Mouse (Mus musculus): ENCODE results near the gene Fkbp6.
"Not testable (repeated sequence)": the region's sequence is repeated elsewhere in the genome, so short reads cannot be mapped to it uniquely, and the experiment has no call there.

The Fkbp6 gene

DNA sequence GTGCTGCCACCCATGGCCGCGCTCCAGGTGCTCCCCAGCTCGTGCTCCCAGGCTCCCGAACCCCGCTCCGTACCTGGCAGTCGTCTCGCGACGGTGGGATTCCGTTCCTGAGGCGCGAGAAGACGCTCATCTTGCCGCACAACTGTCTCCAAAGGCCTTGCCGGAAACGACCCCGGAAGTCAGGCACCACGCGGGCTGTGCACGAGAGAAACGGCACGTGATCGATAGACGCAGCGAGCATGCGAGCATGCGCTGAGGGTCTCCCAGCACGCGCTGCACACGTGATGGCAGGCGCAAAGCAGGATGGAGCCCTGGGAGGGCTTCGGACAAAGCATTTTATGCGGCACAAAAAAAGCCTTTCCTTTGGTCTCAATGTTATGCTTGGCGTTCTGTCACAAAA is at the start of gene Fkbp6:
Fkbp6 (minus strand) TSS at position 183 of the 400 bp plus-strand sequence.
- in situ Hi-C loops (cut with MboI, MseI): no loop called here

DNA sequence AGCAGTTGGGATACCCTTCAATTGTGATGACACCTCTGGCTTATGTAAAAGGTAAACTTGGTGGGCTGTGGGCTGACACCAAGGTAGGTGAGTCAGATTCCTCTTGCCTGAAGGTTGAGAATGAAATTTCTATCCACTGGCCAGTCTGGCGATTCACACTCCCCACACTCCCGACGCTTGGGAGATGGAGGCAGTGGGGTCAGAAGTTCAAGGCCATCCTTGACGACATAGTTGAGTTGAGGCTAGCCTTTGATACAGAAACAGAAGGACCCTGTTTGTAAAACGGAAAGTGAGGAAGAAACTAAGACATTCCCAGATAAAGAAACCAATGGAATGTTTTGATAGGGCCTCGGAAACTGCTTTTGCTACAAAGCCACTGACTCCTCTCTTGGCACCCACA is 49.5 kb upstream of the Fkbp6 start:
- in situ Hi-C loops (cut with MboI, MseI): no loop called here

DNA sequence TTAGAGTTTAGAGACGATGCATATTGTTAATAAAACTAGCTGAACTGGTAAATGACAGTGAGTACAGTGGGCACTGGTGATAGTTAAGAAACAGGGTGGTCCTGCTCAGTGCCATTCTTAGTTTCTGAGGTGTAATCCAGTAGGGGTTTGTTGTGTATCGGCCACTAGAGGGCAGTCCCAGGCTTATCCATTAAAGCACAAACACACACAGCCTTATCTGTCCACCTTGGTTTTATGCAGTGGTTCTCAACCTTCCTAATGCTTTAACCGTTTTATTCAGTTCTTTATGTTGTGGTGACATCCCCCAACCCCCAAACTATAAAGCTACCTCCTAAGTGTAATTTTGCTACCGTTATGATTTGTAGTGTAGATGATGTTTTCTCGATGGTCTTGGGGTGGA is 46.0 kb upstream of the Fkbp6 start:
- in situ Hi-C loops (cut with MboI, MseI): no loop called here

DNA sequence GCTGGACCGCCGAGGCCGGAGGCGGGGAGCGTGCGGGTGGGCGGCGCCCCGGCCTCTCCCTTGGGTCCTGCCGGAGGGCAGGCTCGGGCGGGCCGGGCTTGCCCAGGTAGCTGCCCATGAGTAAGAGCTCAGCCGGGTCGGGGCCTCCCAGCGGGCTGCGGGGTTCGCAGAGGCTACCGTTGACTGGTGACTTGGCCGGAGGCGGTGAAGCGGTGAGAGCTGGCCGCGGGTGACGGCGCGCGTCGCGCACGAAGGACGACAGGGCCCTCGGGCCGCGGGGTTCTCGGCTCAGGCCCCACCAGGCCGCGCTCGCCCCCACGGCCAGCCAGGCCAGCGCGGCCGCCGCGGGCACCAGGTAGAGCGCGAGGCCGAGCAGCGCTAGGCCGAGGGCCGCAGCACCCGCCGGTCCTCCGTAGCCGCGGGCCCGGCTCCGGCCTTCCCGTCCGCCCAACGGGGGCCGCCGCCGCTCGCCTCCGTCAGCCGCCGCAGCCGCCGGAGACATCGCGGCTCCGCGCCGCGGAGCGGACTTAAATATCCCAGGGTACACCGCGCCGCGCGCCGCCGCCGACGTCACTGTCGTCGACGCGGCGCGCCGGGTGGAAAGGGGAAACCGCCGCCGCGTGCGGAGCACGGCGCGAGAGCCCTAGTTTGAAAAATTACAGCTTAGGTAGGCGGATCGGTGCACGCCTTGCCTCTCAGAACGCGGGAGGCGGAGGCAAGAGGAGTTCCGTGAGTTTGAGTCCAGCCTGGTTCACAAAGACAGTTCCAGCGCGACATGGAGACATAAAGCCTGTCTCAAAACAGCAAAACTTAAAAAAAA is 44.4 kb upstream of the Fkbp6 start, which contains the start of gene Pom121:
Pom121 (minus strand) TSS at position 543 of the 820 bp plus-strand sequence.
- in situ Hi-C loops (cut with MboI, MseI): no loop called here

DNA sequence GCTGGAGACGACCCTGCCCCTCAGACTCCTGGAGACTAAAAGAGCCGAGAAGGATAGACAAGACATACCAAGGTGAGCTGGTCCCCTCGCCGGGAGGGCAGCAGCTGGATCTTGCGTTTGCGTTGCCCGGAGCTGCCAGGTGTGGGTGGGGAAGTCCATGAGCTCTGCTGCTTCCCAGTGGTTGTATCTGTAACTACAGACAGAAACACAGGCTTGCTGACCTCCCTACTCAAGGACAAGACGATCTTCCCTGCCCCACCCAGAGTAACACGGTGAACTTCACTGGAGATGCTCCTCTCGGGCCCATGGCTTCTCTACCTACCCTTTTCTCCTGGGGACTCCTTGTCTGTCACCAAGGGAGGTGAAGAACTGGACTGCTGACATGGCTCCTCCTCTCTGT is 33.9 kb upstream of the Fkbp6 start:
- in situ Hi-C loops (cut with MboI, MseI): no loop called here

DNA sequence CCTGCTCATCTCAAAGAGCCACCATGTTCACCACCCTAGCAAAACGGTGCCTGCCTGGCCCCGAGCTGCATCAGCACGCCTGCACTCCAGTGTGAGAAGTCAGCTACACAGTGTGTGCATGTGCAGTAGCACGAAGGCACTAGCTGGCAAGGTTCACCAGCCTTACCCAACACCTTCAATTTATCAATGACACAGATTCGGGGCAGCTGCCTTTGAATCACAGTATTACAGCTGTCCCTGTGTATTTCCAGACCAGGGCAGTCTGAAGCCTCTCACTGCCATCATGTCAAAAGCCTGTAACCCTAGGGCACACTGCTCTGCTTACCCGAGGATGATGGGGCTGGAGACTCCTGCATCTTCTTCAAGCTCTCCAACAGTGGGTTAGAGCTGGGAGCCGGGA is 32.9 kb upstream of the Fkbp6 start:
- in situ Hi-C loops (cut with MboI, MseI): no loop called here

DNA sequence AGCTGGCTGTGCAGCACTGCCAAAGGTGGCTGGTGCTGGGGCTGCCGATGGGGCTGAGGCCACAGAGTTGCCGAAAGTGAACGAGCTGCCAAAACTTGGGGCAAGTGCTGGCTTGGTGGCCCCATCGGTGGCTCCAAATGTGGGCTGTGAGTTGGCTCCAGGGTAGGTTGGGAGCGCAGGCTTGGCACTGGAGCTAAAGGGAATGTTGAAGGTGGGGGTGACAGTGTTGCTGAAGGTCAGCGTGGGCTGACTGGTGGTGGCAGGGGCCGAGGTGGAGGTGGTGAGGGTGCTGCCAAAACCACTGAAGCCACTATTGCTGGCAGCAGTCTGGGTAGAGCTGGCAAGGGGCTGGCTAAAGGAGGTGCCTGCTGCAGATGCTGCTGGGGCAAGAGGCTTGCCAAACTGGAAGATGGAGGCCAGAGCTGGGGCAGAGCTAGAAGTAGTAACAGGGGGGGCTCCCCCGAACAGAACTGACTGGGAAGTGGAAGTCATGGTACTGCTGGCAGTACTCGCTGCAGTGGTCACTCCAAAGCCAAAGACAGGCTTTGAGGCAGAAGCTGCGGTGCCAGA is 31.6 kb upstream of the Fkbp6 start:
- in situ Hi-C loops (cut with MboI, MseI): no loop called here

DNA sequence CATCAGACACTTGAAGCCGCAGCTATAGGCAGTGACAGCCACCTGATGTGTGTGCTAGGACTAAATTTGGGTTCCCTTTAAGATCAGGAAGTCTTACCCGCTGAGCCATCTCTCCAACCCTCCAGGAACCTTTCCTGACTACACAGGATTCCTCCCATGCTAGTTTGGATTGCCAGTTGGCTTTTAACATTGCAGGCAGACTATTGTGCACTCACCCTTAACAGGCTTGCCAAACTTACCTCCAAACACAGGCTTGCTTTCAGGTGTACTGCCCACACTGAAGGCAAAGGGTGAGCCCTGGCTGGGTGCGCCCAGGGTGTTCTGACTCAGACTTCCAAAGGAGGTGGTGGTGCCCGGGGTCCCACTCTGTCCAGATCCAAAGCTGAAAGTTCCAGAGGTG is 30.8 kb upstream of the Fkbp6 start:
- in situ Hi-C loops (cut with MboI, MseI): no loop called here

DNA sequence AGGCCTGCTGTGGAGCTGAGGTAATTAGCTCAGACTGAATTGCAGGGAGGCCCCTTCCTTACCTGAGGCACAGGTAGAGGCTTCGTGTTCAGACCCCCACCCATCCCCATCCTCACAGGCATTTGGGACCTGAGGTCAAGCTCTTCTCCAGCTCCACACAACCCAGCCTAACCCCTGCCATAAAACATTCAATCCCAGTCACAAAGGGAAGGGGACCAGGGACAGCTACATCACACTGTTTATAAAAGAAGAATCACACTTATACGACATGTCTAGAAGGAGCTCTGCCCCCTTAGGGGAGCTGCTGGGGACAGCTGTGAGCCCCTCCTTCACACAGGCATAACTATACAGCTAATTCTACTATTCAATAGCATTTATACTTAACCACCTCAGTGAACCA is 26.5 kb upstream of the Fkbp6 start:
- in situ Hi-C loops (cut with MboI, MseI): no loop called here

DNA sequence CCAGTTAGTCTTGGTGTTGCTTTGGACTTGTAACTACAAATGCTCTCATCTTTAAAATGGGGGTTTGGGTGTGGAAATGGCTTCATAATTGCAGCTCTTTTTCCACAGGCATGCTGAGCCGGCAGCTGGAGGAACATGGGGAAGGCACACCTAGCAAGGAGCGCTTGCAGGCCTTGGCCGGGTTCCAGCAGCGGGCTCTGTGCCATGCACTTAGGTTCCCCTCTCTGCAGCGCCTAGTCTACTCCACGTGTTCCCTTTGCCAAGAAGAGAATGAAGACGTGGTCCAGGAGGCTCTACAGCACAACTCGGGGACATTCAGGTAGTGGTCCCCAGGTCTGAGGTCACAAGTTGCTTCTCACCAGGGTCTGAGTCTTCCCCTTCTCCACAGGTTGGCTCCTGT is 25.3 kb upstream of the Fkbp6 start:
- in situ Hi-C loops (cut with MboI, MseI): no loop called here

DNA sequence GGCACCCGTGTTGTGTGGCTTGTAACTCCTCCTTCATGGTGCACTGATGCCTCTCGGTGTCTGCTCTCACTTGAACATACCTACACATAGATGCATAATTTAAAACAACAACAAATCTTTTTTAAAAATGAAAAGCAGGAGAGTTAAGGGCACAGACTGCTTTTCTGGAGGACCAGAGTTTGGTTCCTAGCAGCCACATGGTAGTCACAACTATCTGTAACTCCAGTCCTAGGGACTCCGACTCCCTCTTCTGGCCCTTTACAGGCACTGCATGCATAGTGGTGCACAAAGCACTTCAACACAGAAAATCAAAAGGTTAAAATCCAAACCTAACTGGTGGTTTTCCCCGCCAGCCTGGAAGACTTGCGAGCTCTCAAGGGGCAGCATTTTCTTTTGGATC is 23.8 kb upstream of the Fkbp6 start:
- in situ Hi-C loops (cut with MboI, MseI): no loop called here

DNA sequence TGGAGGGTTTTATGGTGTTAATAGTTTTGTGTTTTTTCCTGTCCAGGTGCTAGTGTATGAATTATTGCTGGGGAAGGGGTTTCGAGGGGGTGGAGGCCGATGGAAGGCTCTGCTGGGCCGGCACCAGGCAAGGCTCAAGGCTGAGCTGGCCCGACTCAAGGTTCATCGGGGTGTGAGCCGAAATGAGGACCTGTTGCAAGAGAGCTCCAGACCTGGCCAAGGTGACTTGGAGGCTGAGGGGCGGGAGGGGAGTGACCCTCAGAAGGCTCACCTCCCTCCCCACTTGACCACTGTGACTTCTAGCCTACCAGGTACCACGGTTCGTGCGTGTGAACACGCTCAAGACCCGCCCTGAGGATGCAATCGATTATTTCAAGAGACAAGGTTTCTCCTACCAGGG is 21.4 kb upstream of the Fkbp6 start:
- in situ Hi-C loops (cut with MboI, MseI): no loop called here

DNA sequence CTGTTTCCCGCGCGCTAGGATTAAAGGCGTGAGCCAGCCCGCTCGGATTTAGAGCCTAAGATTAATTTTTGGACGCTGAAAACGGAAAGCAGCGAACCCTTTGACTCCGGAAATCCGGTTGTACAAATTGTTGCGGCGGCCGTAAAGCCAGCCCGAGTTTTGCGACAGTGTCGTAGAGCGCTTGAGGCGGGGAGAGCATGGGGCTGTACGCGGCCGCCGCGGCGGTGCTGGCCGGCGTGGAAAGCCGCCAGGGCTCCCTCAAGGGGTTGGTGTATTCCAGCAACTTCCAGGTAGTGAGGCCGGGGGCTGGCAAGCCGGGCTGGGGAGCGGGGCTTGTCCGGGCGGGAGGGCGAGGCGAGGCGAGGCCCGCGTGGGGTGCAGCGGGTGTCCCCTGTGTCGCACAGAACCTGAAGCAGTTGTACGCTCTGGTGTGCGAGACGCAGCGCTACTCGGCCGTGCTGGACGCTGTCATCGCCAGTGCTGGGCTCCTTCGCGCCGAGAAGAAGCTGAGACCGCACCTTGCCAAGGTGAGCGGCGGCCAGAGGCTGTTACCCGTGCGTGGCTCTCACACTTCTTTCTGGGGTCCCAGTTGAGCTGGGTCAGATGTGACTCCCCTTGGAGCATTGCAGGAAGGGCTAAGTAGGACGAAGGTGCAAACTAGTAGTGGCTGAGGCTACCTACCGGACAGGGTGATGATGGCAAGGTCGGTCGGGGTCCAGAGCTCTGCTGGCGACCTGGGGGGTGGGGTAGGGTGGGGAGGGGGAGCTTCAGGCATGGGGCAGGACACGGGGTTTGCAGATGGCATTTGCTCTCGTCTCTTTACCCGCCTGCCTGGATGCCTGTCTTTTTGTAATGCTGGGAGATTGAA is 20.2 kb upstream of the Fkbp6 start, which contains the start of gene Nsun5:
Nsun5 (plus strand) TSS at position 167 of the 868 bp plus-strand sequence.
- in situ Hi-C loops (cut with MboI, MseI): no loop called here

DNA sequence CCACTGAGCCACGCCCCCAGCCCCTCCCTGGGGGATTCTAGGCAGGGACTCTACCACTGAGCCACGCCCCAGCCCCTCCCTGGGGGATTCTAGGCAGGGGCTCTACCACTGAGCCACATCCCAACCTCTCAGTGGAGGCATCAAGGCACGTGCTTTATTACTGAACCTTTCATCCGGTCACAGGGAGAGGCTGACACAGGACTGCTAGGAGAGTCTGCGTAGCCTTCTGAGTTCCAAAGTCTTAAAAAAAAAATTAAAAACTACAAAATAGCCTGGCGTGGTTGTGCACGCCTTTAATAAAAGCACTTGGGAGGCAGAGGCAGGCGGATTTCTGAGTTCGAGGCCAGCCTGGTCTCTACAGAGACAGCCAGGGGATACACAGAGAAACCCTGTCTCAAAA is 19.4 kb upstream of the Fkbp6 start:
- in situ Hi-C loops (cut with MboI, MseI): not testable (repeated sequence)

DNA sequence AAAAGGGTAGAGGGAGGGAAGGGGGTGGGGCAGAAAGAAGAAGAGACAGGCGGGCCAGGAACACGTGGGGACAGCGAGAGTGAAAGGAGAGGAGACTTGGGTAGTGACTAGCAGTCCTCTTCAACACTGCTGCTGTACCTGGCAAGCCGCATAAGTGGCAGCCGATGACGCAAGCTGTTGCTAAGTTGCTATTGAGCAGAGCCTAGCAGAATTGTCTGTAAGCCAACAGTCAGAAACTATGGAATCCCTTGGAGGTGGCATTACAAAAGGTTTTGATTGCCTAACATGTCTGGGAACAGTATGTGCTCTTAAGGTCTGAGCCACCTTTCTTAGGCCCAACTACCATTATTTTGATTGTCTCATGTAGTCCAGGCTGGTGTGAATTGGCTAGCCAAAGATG is 18.5 kb upstream of the Fkbp6 start:
- in situ Hi-C loops (cut with MboI, MseI): no loop called here

DNA sequence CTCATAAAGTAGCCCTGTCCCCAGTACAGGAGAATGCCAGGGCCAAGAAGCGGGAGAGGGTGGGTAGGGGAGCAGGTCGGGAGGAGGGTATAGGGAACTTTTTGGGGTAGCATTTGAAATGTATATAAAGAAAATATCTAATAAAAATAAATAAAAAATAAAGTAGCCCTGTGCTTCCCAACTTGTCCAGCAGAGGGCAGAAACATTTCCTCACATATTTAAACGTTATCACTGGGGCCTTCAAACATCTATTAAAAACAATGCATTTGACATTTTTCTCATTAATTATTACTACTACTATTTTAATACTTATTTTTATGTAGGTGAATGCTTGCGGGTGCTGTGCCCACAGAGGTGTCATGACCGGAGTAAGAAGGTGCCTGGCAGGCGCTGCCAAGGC is 18.0 kb upstream of the Fkbp6 start:
- in situ Hi-C loops (cut with MboI, MseI): no loop called here

DNA sequence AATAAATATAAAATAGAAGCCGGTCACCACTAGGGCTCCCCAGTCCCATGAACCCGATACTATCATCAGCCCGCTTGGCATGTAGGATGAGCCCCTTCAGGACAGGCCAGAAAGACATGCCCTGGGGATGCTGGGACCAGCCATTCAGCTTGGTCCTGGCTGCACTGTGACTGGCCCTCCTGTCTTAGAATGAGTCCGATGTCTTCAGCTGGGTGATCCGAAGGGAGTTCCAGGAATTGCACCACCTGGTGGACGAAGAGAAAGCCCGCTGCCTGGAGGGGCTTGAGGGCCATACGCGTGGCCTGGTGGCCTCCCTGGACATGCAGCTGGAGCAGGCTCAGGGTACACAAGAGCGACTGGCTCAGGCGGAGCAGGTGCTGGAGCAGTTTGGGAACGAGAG is 13.7 kb upstream of the Fkbp6 start:
- in situ Hi-C loops (cut with MboI, MseI): no loop called here

DNA sequence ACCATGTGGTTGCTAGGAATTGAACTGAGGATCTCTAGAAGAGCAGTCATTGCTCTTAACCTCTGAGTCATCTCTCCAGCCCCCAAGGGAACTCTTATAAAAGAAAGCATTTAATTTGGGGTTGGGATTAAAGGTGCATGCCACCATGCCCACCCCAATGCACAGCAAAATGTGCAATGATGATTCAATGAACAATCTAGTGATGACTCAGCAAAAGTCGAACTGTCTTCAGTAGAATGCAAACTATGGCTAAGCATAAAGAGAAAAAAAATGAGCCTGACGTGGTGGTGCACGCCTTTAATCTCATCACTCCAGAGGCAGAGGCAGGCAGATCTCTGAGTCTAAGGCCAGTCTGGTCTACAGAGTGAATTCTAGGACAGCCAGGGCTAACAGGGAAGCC is 12.7 kb upstream of the Fkbp6 start:
- in situ Hi-C loops (cut with MboI, MseI): no loop called here

DNA sequence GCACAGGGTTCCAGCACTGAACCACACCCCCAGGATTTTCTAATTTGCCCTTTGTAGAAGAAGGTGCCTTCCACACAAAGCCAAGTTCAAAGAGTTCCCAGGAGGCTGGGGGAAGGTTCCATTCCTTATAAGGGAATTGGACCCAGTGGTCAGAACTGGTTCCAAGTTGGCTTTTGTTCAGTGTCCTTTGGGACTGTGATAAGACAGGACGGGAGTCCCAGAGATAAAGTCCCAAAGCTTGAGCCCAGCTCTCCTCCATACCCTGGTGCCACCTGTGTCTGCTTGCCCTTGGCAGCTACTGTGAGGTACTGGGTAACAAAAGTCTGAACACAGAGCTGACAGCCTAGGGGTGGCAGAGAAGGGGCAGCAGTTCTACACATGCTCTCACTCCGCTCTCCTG is 9.9 kb upstream of the Fkbp6 start:
- in situ Hi-C loops (cut with MboI, MseI): no loop called here

DNA sequence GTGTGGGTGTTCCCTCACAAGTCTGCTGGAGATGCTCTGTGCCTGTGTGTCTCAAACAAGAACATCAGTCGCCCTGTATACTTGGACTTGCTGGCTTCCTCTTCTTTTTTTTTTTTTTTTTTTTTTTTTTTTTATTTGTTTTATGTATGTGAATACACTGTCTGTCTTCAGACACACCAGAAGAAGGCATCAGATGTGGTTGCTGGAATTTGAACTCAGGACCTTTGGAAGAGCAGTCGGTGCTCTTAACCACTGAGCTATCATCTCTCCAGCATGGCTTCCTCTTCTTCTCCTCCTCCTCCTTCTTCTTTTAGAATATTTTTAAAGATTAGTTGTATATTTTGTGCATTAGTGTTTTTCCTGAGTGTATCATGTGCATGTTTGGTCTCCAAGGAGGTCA is 7.7 kb upstream of the Fkbp6 start:
- in situ Hi-C loops (cut with MboI, MseI): no loop called here

DNA sequence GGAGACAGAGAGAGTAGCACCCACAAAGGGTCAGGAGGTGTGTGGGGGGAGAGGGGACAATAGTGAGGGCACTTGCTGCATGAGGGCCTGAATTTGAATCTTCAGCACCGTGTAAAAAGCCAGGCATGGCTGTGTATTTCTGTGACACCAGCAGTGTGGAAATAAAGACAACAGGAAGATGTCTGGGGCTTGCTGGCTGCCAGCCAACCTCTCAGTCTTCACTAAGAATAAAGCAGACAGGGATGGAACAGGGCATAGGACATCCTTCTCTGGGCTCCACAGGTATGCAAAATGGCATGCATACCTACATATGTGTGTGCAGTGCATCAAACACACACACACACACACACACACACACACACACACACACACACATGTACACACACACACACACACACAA is 6.2 kb upstream of the Fkbp6 start:
- in situ Hi-C loops (cut with MboI, MseI): no loop called here

DNA sequence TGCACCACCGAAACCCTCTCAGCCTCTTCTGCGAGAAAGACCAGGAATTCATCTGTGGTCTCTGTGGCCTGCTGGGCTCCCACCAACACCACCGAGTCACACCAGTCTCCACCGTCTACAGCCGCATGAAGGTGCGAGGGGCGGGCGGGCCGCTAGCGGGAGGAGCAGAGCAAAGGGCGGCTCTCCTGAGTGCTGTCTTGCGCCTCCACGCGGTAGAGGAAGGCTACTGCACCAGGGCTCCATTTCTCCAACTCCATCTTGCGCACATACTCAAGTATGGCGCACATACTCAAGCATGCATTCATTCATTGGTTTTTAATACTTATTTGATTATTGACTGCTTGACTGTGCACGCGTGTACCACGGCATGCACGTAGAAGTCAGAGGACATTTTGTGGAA is 3.7 kb upstream of the Fkbp6 start:
- in situ Hi-C loops (cut with MboI, MseI): no loop called here

DNA sequence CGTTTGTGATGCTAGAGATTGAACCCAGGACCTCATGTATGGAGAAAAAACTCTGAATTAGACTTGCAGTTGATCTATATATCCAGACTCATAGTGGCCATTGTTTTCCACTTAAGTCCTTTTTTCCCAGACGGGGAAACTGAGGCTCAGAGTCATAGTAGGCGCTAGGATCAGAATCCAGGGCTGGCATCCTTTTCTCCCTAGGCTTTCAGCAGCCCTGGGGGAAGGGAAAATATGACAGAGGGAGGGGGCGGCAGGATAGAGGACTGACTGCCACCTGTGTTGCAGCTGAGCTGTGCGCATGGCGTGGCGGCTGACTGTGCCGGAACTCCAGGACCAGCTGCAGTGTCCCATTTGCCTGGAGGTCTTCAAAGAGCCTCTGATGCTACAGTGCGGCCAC is 3.2 kb upstream of the Fkbp6 start, which contains the start of gene Trim50:
Trim50 (plus strand) TSS at position 301 of the 400 bp plus-strand sequence.
- in situ Hi-C loops (cut with MboI, MseI): no loop called here

Data from T-helper 1 cell (primary cell).